Mouse (Mus musculus) lung, postnatal 14 days (tissue): ENCODE data around the gene Ccdc91.
A peak's percentile ranks its signal among the peaks of the same experiment; 100 is the strongest.

ENCODE experiments used
- DNase-seq: peaks from one replicate; pipeline ENCODE4 v3.0.0; 2021

Gene Ccdc91

DNA sequence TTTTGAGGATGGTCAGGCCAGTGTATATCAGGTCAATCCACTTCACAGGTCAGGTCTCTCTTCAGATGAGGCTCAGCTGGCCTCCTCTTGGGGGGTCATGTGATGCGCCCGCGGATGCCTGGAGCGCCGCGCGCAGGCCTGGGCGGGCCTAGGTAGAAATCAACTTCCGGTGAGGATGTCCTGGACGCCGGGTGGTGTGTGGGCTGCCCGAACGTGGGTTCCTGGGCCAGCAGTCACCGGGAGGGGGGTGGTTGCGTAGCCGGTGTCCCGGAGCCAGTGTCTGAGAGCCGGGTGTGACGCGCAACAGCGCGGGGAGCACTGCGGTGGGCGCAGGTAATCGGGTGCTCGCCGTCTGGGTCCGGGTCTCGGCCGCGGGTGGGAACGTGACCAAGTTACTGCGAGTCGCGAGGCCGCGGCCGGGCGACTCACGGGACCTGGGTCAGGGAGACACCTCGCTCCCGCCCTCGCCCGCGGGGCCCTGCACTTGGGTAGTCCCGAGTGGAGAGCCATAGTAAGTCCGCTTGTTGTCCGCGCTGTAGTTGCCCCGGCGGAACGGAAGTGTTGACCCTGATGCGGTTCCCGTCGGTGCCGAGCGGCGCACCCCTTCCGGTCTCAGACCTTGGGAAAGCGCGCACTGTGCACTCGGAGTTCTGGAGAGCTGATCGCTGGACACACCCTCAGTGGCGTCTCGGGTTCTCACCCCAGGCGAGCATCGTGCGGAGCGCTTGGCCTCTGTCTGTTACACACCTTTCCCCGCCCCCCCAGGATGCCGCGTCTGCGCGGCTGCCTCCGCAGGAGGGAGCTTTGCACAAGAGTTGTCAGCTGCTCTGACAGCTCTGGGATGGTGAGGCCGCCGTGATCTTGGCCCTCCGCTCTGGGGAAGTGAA is at the start of gene Ccdc91:
Gene Ccdc91, plus strand, starts transcription at position 102 of the 887 bp plus-strand sequence.
- peak; percentile 93 for DNase-seq

DNA sequence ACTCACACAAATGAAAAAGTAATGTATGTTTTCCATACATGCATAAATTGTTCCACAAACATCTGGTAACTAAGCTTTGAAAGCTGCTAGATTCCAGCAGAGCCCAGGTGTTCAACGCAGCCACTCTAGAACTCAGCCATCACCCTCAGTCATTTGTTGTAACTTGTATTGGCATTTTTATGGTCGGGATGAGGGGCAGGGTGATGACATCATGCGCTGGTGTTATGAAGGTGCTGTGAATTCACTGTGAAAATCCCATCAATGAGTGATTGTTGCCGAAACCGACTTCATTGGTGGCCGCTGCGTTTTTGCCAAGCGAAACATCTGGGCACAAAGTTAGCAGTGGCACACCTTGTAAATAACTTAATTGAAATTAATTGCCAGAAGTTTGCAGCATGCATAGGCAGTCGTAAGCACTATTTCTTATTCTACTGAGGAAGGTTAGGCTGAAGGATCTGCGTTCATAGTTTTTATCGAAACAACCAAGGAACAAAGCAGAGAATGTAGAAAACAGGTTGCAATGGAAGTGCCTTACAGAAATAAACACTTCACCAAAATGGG is 48.6 kb upstream of the Ccdc91 start:
- no peak for DNase-seq

DNA sequence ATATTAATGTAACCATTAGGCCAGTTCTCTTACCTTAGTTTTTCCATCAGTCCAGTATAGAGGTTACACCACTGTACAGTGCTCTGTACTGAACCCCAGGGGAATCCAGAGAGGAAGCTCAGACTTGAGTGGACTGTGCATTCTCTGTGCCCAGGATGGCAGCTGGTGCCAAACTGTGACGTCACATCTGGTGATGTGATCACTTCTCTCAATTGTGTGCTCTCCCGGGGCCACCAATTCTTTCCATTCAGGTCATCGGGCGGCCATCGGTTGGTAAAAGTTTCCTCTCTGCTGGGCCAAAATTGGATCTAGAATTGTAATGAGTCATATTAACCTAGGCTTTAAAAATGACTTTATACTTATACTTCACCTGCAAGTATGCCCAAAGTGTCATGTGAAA is 19.9 kb upstream of the Ccdc91 start:
- DNase-seq: peak; percentile 55

DNA sequence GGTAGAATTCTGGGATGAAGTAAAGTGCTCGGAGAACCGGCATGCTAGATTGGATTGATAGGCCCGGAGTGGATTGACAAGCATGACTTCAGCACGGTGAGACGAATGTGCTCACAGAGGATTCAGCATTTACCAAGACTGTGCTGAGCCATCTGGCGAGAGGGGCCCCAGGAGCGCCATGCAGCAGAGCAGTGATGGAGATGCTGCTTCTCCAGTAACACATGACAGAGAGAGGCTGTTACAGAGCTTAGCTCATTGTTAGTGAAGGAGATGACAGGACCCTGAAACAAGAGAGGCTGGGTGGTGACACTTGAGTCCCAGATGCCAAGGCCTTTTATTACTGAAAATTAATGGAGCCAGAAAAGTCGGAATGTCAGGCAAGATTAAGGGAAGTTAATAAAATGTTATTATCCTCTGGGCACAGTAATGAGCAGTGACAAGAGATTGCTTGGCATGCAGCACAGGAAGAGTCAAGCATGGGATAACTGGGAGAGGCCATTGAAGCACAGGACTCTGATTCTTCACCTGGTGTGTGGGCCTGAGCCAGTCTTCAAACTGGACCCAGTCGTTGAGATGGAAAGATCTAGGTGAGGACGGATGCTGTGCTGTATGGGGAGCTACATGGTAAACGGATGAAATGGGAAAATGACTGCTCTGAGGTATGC is 16.9 kb upstream of the Ccdc91 start:
- no peak for DNase-seq

- DNase-seq: no peak
Measured at GRCm38 (mm10) chr6:147470016-147470415, 5.6 kb upstream of the Ccdc91 start.

GRCm38 (mm10) chr6:147481141-147481540 is 5.5 kb downstream of the Ccdc91 start:
- DNase-seq: peak; percentile 30

DNA sequence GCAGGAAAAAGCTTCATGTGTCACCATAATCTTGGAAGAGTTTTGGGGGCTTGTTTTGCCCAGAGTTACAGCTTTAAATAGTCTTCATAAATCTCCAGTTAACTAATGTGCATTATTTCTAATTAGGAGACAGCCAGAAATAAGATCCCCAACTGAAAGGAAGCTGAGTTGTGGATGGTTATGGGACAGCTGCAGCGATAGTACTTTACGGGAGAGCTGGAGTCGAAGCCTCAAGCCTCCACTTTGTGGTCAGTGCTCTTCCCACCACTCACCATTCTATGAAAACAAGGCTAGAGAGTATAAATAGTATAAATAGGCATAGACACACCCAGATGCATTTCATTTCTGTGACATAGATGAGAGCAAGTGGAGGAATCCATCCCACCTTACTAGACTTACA is 14.5 kb downstream of the Ccdc91 start:
- no peak for DNase-seq

DNA sequence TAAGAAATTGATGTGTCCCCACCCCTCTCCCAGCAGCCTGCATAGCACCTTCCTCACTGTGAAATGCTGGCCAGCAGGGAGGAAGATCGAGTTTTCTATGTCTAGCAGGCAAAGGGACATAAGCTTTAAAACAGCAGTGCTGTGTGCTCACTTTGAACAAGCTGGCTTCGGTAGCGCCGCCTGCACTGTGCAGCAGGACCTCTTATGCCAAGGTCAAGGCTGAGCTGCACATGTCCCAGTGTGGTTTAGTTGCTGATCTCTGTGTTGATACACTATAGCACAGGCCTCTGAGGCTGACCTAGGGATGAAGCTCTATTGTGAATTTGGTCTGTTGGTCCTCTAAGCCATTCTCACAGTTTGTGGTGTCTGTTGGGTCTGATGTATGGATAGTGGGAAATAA is 16.9 kb downstream of the Ccdc91 start:
- DNase-seq: no peak

DNA sequence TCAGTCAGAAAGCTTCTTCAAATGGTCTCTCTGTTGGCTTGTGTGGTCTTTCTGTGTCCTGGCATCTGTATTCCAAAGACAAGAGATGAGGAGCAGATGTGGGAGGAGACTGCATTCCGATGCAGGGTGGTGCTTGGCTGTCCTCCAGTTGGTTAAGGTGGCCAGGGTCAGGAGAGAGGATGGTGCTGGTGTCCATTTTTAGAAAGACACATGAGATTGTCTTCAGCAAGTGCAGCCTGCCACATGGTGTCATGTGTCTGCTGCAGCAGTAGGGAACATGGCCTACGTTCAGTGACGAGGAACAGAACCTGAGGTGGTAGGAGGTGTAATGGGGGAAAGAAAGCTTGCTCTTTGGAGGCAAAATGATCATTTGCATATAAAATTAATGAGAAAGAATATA is 25.8 kb downstream of the Ccdc91 start:
- DNase-seq: no peak

GRCm38 (mm10) chr6:147506074-147506473 is 30.4 kb downstream of the Ccdc91 start:
- DNase-seq: peak; percentile 21

GRCm38 (mm10) chr6:147506496-147506895 is 30.9 kb downstream of the Ccdc91 start:
- DNase-seq: no peak

- DNase-seq: no peak
Measured at GRCm38 (mm10) chr6:147507186-147507585, 31.6 kb downstream of the Ccdc91 start.

GRCm38 (mm10) chr6:147510516-147510915 is 34.9 kb downstream of the Ccdc91 start:
- no peak for DNase-seq

- DNase-seq: no peak
Measured at GRCm38 (mm10) chr6:147517909-147518308, 42.3 kb downstream of the Ccdc91 start.

GRCm38 (mm10) chr6:147525236-147525635 is 49.6 kb downstream of the Ccdc91 start:
- DNase-seq: no peak

- DNase-seq: no peak
Measured at GRCm38 (mm10) chr6:147534971-147535370, 59.3 kb downstream of the Ccdc91 start.

DNA sequence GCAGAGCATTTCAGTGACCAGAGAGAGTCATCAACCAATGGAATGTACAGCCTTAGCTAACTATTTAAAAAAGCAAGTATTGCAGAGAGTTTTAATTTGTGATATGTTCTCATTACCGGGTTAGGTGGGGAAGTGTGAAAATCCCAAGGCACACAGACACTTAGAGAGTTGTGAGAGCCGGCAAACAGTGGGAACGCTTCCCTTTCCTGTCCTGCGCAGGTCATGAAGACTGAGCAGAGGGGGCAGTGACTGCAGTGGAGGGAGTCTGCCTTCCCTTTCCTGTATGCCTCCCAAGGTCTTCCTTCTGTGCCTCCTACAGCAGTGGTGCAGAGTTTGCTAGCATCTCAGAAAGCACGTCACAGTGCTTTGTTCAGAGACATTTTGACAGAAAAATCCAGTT is 62.6 kb downstream of the Ccdc91 start:
- no peak for DNase-seq

GRCm38 (mm10) chr6:147539056-147539600 is 63.5 kb downstream of the Ccdc91 start:
- DNase-seq: no peak

DNA sequence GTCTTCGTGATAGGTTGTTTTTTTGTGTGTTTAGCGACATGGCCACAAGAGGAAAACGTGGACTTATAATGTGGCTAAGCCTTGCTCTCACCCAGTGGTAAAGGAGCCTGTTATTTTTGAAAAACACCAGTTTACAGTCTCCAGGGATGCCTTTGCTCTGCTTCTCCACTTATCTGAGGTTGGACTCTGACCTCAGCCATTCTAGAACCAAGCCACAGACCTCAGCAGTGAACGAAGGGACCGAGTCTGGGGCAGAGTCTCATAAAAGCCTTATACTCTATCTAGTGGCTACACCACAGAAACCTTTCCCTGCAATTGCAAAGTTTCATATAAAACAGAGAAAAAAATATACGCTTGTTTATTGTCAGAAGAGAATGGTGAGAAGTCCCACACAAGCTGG is 65.3 kb downstream of the Ccdc91 start:
- no peak for DNase-seq

- DNase-seq: no peak
Measured at GRCm38 (mm10) chr6:147555591-147555990, 80.0 kb downstream of the Ccdc91 start.

- no peak for DNase-seq
Measured at GRCm38 (mm10) chr6:147559316-147559715, 83.7 kb downstream of the Ccdc91 start.

DNA sequence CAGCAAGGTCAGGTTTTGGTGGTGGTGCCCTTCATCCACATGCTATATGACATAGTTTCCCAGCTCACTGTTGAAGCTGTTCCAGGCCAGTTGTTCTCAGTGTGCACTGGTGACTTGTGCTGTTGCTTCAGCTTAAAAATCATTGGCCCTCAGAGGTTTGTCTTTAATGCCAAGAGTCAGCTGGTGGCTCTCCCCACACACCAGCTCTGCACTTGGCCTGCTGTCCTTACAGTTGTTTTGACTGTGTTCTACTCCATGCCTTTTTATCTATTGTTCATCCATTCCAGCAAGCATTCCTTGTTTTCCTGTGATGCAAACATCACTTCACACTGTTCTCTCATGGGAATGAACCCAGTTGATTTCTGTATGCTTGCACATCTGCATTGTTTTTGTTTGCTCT is 84.8 kb downstream of the Ccdc91 start:
- DNase-seq: peak; percentile 7

- DNase-seq: peak; percentile 54
Measured at GRCm38 (mm10) chr6:147569246-147569645, 93.6 kb downstream of the Ccdc91 start.

- no peak for DNase-seq
Measured at GRCm38 (mm10) chr6:147573137-147573536, 97.5 kb downstream of the Ccdc91 start.
